Mouse (Mus musculus) forebrain, embryonic 11.5 days (tissue): ENCODE data around the gene Pbld1. TPM values are rescaled to one million over a fixed set of nuclear protein-coding genes. Genes with fewer than 3 reads are reported as not detected.

Source experiments
- ATAC-seq: fragments of 200-750 bp; cut with Nextera tagmentation; replicated peaks from 2 replicates; pipeline ENCODE4 v1.8.0; 2017; ENCODE audit warnings: moderate TSS enrichment; ENCODE audit not compliant: low FRiP score
- DNase-seq: peaks from one replicate; pipeline ENCODE4 v3.0.0-alpha.2; 2017; ENCODE audit warnings: low spot score
- H3K27ac ChIP-seq: fragments of 300-500 bp; sonication (generic); 2 replicates; pipeline ENCODE4 v1.5.1; 2014; ENCODE audit warnings: low read depth, low read length
- H3K27me3 ChIP-seq: fragments of 300-500 bp; sonication (generic); 2 replicates; pipeline ENCODE4 v1.6.1; 2014; ENCODE audit warnings: mild to moderate bottlenecking, low read length, mixed read lengths; ENCODE audit not compliant: control insufficient read depth, insufficient read depth
- H3K36me3 ChIP-seq: fragments of 300-500 bp; sonication (generic); 2 replicates; pipeline ENCODE4 v1.6.1; 2014; ENCODE audit warnings: mild to moderate bottlenecking, low read length, moderate library complexity, mixed read lengths; ENCODE audit not compliant: control insufficient read depth, insufficient read depth
- H3K4me1 ChIP-seq: fragments of 300-500 bp; sonication (generic); replicated peaks from 2 replicates; pipeline ENCODE4 v1.6.1; 2014; ENCODE audit warnings: low read length, mixed read lengths; ENCODE audit not compliant: control insufficient read depth, insufficient read depth
- H3K4me2 ChIP-seq: fragments of 300-500 bp; sonication (generic); 2 replicates; pipeline ENCODE4 v1.6.1; 2014; ENCODE audit warnings: low read depth, mild to moderate bottlenecking, low read length, moderate library complexity, mixed read lengths; ENCODE audit not compliant: severe bottlenecking
- H3K4me3 ChIP-seq: fragments of 300-500 bp; sonication (generic); 2 replicates; pipeline ENCODE4 v1.5.1; 2014; ENCODE audit warnings: low read depth, low read length
- H3K9ac ChIP-seq: fragments of 300-500 bp; sonication (generic); 2 replicates; pipeline ENCODE4 v1.6.1; 2014; ENCODE audit warnings: low read length
- H3K9me3 ChIP-seq: fragments of 300-500 bp; sonication (generic); 2 replicates; pipeline ENCODE4 v1.6.1; 2016; ENCODE audit warnings: low read length, mixed read lengths; ENCODE audit not compliant: control insufficient read depth
- WGBS: fragments of 180-500 bp; shearing (Covaris S2); extraction: QIAGEN DNeasy Blood & Tissue Kit; methylation state at CpG from one replicate; pipeline ENCODE4 v1.1.7; 2014; 5-methylcytosine and 5-hydroxymethylcytosine counted together
- polyA plus RNA-seq: library from polyadenylated mRNA; unstranded; fragments of >200 nt; fragmentation: Nextera tagmentation; extraction: Ambion mirVana; gene quantifications from 2 replicates; pipeline ENCODE4 v1.2.1, GENCODE M21; 2014

Pbld1 gene
- polyA plus RNA-seq, 1 experiment from 2014 or later = 1.6 TPM

GRCm38 (mm10) chr10:63113716-63114360 lies 53.9 kb downstream of the Pbld1 start:
- 86% methylated on average over 6 of the region's 6 CpGs for WGBS
- ATAC-seq (no peak), DNase-seq (no peak)
- Histone ChIP-seq H3K4me3 (no peak overlapping the region), H3K27me3 (no peaks in the 10 kb centered on the region), H3K36me3 (no peaks in the 10 kb centered on the region), H3K9ac (no peak overlapping the region), H3K4me1 (no peaks in the 10 kb centered on the region), H3K27ac (no peak overlapping the region), H3K4me2 (no peak overlapping the region), H3K9me3 (no peaks in the 10 kb centered on the region)

- Histone ChIP-seq H3K4me2 (no peak overlapping the region), H3K27ac (no peak overlapping the region), H3K4me1 (no peaks in the 10 kb centered on the region), H3K36me3 (no peaks in the 10 kb centered on the region), H3K9ac (no peak overlapping the region), H3K4me3 (no peak overlapping the region), H3K9me3 (no peaks in the 10 kb centered on the region), H3K27me3 (no peaks in the 10 kb centered on the region)
- 87% methylated on average over 15 of the region's 15 CpGs for WGBS
- DNase-seq (no peak), ATAC-seq (no peak)
These were observed 55.9 kb downstream of the Pbld1 start for GRCm38 (mm10) chr10:63115881-63116280.

- Histone ChIP-seq H3K9ac (no peak overlapping the region), H3K27me3 (no peaks in the 10 kb centered on the region), H3K27ac (no peak overlapping the region), H3K9me3 (no peaks in the 10 kb centered on the region), H3K36me3 (no peaks in the 10 kb centered on the region), H3K4me2 (no peak overlapping the region), H3K4me1 (no peaks in the 10 kb centered on the region), H3K4me3 (no peak overlapping the region)
- DNase-seq (no peak), ATAC-seq (no peak)
- WGBS = 94% methylated on average over 9 of the region's 9 CpGs
These were observed 56.4 kb downstream of the Pbld1 start for GRCm38 (mm10) chr10:63116376-63116775.

GRCm38 (mm10) chr10:63117583-63117982 lies 57.6 kb downstream of the Pbld1 start:
- Histone ChIP-seq H3K9ac (no peak overlapping the region), H3K4me1 (no peaks in the 10 kb centered on the region), H3K4me3 (no peak overlapping the region), H3K27me3 (no peaks in the 10 kb centered on the region), H3K27ac (no peak overlapping the region), H3K4me2 (no peak overlapping the region), H3K9me3 (no peaks in the 10 kb centered on the region), H3K36me3 (no peaks in the 10 kb centered on the region)
- ATAC-seq (no peak), DNase-seq (no peak)
- 90% methylated on average over 8 of the region's 8 CpGs for WGBS

- Histone ChIP-seq H3K9ac (no peak overlapping the region), H3K4me1 (no peaks in the 10 kb centered on the region), H3K36me3 (no peaks in the 10 kb centered on the region), H3K9me3 (no peaks in the 10 kb centered on the region), H3K4me2 (no peak overlapping the region), H3K27ac (no peak overlapping the region), H3K4me3 (no peak overlapping the region), H3K27me3 (no peaks in the 10 kb centered on the region)
- no peak for ATAC-seq
- WGBS = 80% methylated on average over 14 of the region's 14 CpGs
- DNase-seq = no peak
These were observed 60.0 kb downstream of the Pbld1 start for GRCm38 (mm10) chr10:63119916-63120315.

- Histone ChIP-seq H3K36me3 (no peaks in the 10 kb centered on the region), H3K4me1 (no peaks in the 10 kb centered on the region), H3K4me3 (no peak overlapping the region), H3K4me2 (no peak overlapping the region), H3K9me3 (no peaks in the 10 kb centered on the region), H3K9ac (no peak overlapping the region), H3K27me3 (no peaks in the 10 kb centered on the region), H3K27ac (no peak overlapping the region)
- WGBS = 86% methylated on average over 14 of the region's 14 CpGs
- ATAC-seq (no peak), DNase-seq (no peak)
These were observed 62.0 kb downstream of the Pbld1 start for GRCm38 (mm10) chr10:63121961-63122360.

- no peaks in the 10 kb centered on the region for H3K27me3 ChIP-seq
- H3K4me3 ChIP-seq = no peak overlapping the region
- H3K4me1 ChIP-seq = no peaks in the 10 kb centered on the region
- 32% methylated on average over 8 of the region's 8 CpGs for WGBS
- H3K4me2 ChIP-seq = no peak overlapping the region
- DNase-seq (peak; percentile 59), ATAC-seq (0 out of 2 replicates have a peak, but pooled peaks have one; percentile 79)
- H3K27ac ChIP-seq = no peak overlapping the region
- H3K9ac ChIP-seq = no peak overlapping the region
- no peaks in the 10 kb centered on the region for H3K36me3 ChIP-seq
- no peaks in the 10 kb centered on the region for H3K9me3 ChIP-seq
These were observed 62.6 kb downstream of the Pbld1 start for GRCm38 (mm10) chr10:63122516-63122915.

GRCm38 (mm10) chr10:63123141-63123540 lies 63.2 kb downstream of the Pbld1 start:
- Histone ChIP-seq H3K9me3 (no peaks in the 10 kb centered on the region), H3K4me1 (no peaks in the 10 kb centered on the region), H3K27ac (no peak overlapping the region), H3K9ac (no peak overlapping the region), H3K27me3 (no peaks in the 10 kb centered on the region), H3K36me3 (no peaks in the 10 kb centered on the region), H3K4me3 (no peak overlapping the region), H3K4me2 (no peak overlapping the region)
- DNase-seq (no peak), ATAC-seq (no peak)
- WGBS = 83% methylated on average over 8 of the region's 8 CpGs

- no peak overlapping the region for H3K27ac ChIP-seq
- H3K27me3 ChIP-seq = no peaks in the 10 kb centered on the region
- H3K9me3 ChIP-seq = no peaks in the 10 kb centered on the region
- no peak for ATAC-seq
- H3K9ac ChIP-seq = no peak overlapping the region
- 91% methylated on average over 10 of the region's 10 CpGs for WGBS
- DNase-seq = no peak
- no peak overlapping the region for H3K4me3 ChIP-seq
- no peaks in the 10 kb centered on the region for H3K4me1 ChIP-seq
- H3K4me2 ChIP-seq = no peak overlapping the region
- H3K36me3 ChIP-seq = no peaks in the 10 kb centered on the region
These were observed 64.1 kb downstream of the Pbld1 start for GRCm38 (mm10) chr10:63124016-63124415.
